Mouse (Mus musculus): Measurements from ENCODE around the gene Pacsin3.

DNA sequence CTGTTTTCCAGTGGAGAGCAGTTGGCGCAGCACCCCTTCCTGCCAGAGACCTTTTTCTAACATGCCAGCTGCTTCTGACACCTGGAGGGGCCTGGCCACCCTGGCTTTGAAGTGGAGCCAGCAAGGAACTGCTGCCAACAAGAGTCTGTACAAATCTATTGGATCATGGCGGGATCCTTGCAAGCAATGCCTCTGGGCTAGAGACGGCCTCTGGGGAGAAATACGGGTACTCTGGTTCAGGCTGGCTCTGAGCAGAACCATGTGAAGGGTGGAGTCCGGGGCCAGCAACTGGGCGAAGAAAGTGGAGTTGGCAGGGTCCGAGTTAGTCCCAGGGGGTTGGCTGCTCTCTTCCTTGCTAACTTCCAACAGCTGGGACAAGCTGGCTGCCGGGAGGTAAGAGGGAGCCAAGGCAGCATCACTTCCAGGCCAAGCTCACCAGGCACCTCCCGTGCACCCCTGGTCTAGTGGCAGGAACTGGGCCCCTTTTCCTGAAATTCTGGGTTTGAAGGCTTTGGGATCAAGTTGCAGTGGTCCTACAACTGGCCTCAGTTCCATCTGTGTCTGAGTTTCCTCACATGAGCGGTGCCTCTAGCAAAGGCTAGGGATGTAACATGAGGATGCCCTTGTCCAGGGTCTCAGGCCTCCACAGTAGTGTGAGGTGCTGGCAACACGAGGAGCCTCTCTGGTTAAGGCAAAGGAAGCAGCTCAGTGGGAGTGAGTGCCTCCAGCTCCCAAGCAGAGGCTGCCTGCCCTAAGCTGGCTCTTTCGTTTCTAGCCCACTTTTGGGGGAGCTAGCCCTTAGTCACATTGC lies 35.6 kb downstream of the Pacsin3 start:
- TF ChIP-seq CTCF (IDR thresholded peaks at IDR 0.05; ENCODE audit: extremely low read depth, insufficient read depth, insufficient read length, insufficient replicate concordance) (no peak), POLR2A (IDR thresholded peaks at IDR 0.05; ENCODE audit: low read depth, low read length) (no peak)

All from spleen, adult 2 months (tissue).